Mouse (Mus musculus): ENCODE data around the gene Prr14l. TPM values are rescaled to one million over a fixed set of nuclear protein-coding genes. Genes with fewer than 3 reads are reported as not detected.
"Not testable (repeated sequence)": the region's sequence is repeated elsewhere in the genome, so short reads cannot be mapped to it uniquely, and the experiment has no call there.

Gene Prr14l
- total RNA-seq, 2 experiments from 2014 or later: 44.0 to 44.9 TPM

GRCm38 (mm10) chr5:32786454-32786853 lies 67.6 kb downstream of the Prr14l start:
- DNase-seq (ENCODE audit: low spot score in 2 of 2): not testable (repeated sequence)

GRCm38 (mm10) chr5:32785313-32785915 lies 68.6 kb downstream of the Prr14l start, which contains the start of gene Pisd:
TSS of gene Pisd (minus strand) at chr5:32785646.
- peak; percentile 94 to 95 for DNase-seq (ENCODE audit: low spot score in 2 of 2)

GRCm38 (mm10) chr5:32784726-32785125 lies 69.3 kb downstream of the Prr14l start:
- DNase-seq (ENCODE audit: low spot score in 2 of 2): no peak

- no peak for DNase-seq (ENCODE audit: low spot score in 2 of 2)
Measured at GRCm38 (mm10) chr5:32781596-32781995, 72.5 kb downstream of the Prr14l start.

GRCm38 (mm10) chr5:32778168-32778567 lies 75.9 kb downstream of the Prr14l start:
- DNase-seq (ENCODE audit: low spot score in 2 of 2): no peak

GRCm38 (mm10) chr5:32772361-32772760 lies 81.7 kb downstream of the Prr14l start:
- DNase-seq (ENCODE audit: low spot score in 2 of 2): no peak

- DNase-seq (ENCODE audit: low spot score in 2 of 2): no peak
Measured at GRCm38 (mm10) chr5:32767636-32768373, 86.3 kb downstream of the Prr14l start.

- DNase-seq (ENCODE audit: low spot score in 2 of 2): no peak
Measured at GRCm38 (mm10) chr5:32767004-32767403, 87.1 kb downstream of the Prr14l start.

- DNase-seq (ENCODE audit: low spot score in 2 of 2): no peak
Measured at GRCm38 (mm10) chr5:32761566-32762140, 92.4 kb downstream of the Prr14l start.

- no peak for DNase-seq (ENCODE audit: low spot score in 2 of 2)
Measured at GRCm38 (mm10) chr5:32760787-32761186, 93.3 kb downstream of the Prr14l start.

GRCm38 (mm10) chr5:32760352-32760751 lies 93.7 kb downstream of the Prr14l start:
- not testable (repeated sequence) for DNase-seq (ENCODE audit: low spot score in 2 of 2)

- DNase-seq (ENCODE audit: low spot score in 2 of 2): no peak
Measured at GRCm38 (mm10) chr5:32759662-32760061, 94.4 kb downstream of the Prr14l start.

- DNase-seq (ENCODE audit: low spot score in 2 of 2): no peak
Measured at GRCm38 (mm10) chr5:32756141-32756540, 97.9 kb downstream of the Prr14l start.

- DNase-seq (ENCODE audit: low spot score in 2 of 2): no peak
Measured at GRCm38 (mm10) chr5:32751736-32752135, 102.3 kb downstream of the Prr14l start.

GRCm38 (mm10) chr5:32748936-32749335 lies 105.1 kb downstream of the Prr14l start:
- DNase-seq (ENCODE audit: low spot score in 2 of 2): no peak

GRCm38 (mm10) chr5:32747650-32748375 lies 106.2 kb downstream of the Prr14l start:
- peak; percentile 65 to 72 for DNase-seq (ENCODE audit: low spot score in 2 of 2)

GRCm38 (mm10) chr5:32745705-32746655 lies 108.1 kb downstream of the Prr14l start:
- peak; percentile 55 to 58 for DNase-seq (ENCODE audit: low spot score in 2 of 2)

- peak; percentile 85 to 86 for DNase-seq (ENCODE audit: low spot score in 2 of 2)
Measured at GRCm38 (mm10) chr5:32742149-32742548, 111.9 kb downstream of the Prr14l start.

- peak; percentile 52 to 62 for DNase-seq (ENCODE audit: low spot score in 2 of 2)
Measured at GRCm38 (mm10) chr5:32741377-32741776, 112.7 kb downstream of the Prr14l start.

GRCm38 (mm10) chr5:32740850-32741249 lies 113.2 kb downstream of the Prr14l start:
- DNase-seq (ENCODE audit: low spot score in 2 of 2): peak; percentile 49 to 60
